Mouse (Mus musculus) megakaryocyte progenitor cell, adult 5-6 weeks (primary cell): ENCODE measurements around the gene Epha3. TPM values are rescaled to one million over a fixed set of nuclear protein-coding genes. Genes with fewer than 3 reads are reported as not detected.

Experiments
- ATAC-seq: replicated peaks from 2 replicates; pipeline ENCODE4 v1.8.0; 2016; ENCODE audit warnings: mild to moderate bottlenecking, moderate TSS enrichment, inconsistent platforms; ENCODE audit not compliant: poor library complexity
- total RNA-seq, 2 experiments: library from RNA; stranded (forward) in 1 of 2; stranded (reverse) in 1 of 2; fragments of 157-497, 149-512 nt in 1 of 2; fragments of 200-1000 nt in 1 of 2; gene quantifications; 2 replicates each; pipeline versions ENCODE4 v1.2.3 to v1.2.4; 2015 to 2017

The Epha3 gene
- total RNA-seq, 2 experiments from 2014 or later, result not detected

DNA sequence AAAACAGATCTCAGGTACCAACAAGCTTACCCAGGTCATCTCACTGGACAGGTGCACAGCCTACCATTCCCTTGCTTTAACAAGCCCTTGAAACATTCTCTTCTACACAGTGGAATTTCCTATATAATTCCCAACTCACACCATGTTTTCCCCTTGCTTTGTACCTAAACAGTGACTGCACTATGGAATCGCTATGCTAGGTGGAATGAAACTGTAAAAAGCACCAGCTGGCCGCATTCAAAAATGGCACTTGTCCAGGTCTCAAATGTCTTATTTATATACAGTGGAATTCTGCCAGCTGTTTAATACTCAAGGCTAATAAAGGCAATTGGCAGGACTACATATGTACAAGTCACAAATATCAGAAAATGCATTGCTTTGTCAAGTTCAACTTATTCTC, 71.9 kb downstream of the Epha3 start:
- no peak for ATAC-seq

DNA sequence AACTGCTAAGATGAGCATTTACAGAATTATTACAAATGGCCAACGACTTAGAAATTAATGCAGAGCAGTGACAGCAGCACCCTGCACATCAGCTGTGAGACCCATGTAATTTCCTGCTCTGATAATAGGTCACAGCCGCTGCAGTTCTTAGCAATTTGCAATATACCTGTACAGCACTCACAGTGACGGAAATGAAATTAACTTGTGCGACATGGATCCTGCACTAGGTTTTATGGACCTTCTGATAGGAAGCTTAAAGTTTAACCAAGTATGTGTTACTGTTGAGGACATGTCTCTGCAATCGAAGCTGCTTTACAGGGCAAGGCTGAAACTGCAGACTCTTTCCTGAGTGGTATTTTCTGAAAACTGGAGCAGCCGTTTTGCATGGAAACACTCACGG, 80.4 kb downstream of the Epha3 start:
- no peak for ATAC-seq

DNA sequence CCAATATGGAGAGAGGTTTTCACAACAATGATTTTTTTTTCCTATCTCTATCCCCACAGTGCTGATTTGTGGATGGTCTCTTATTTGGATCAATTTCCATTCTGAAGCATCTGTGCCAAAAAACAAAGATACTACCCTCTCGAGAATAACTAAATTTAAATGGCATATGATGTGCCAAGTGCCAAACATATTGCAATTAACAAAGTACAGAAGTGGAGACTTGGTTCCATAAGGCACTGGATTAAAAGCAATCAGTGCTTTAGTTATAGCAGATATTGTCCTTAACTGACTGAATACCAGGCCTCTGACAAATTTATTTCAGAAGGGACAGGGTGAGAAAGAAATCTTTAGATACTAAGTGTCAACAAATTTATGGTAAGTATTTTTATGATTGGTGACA, 81.9 kb downstream of the Epha3 start:
- ATAC-seq, result no peak

DNA sequence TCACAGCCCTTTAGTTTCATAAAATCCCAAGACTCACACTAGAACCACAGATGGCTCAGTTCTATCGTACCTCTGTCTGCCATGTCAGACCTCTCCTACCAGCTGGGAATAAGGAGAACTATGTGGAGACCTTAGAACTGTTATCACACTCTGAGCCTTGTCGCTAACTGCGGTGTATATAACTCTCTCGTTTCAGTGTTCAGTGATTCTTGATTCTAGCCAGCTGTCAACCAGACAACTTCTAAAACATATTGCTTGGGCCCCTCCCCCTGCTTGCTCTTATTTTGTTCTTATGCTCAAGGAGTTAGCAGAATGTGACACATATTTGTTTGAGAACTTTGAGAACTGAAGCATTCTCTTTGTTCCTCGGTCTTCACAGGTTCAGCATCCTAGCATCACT, 83.8 kb downstream of the Epha3 start:
- ATAC-seq, result no peak

DNA sequence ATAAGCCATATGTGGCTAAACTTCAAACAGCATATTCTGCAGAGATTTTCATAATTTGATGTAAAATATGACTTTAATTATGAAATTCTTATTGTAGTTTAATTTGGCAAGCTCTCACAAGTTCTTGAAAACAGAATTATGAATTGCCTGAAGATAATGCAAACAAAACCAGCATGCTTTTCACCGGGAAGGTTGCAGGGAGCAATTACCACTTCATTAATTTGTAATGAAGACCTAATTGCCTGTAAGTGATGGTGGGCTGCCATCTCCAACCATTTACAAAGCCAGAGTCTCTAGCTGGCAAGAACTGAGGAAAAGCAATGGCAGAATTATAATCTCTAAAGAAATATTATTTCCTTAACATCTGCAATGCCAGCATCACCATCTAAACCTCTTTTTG, 86.2 kb downstream of the Epha3 start:
- ATAC-seq, result no peak

DNA sequence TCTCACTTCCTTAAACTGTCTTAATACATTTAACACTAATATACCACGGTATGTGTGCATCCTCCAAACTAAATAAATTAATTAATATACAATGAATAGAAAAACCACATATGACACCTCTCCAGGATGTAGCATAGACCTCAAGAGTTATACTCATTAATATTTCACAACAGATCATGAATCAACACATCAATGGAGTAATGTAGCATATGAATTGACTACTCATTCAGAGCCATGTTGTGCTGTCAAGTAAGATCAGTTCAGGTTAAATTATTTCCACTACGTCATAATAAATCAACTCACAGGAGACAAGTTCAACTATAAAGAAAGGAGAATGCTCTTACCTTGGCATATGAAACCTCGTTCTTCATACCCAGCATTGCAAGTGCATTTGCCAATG, 91.4 kb downstream of the Epha3 start:
- ATAC-seq, result no peak

DNA sequence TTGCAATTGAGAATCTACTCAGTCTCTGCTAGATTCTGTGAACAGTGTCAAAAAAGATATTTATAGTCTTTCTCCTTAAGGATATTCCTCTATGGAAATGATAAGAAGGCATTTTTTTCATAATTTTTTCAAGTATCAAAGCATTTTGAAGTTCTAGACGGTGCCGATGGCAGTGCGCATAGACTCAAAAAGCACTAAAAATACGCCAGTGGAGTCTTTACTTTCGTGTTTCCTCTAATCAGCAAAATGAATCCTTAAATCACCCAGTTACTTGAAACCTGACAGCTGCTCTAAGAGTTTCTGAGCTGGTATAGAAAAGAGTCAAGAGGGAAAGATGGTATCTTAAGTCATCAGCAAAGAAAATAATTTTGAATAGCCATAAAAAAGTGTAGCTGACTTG, 96.4 kb downstream of the Epha3 start:
- no peak for ATAC-seq

DNA sequence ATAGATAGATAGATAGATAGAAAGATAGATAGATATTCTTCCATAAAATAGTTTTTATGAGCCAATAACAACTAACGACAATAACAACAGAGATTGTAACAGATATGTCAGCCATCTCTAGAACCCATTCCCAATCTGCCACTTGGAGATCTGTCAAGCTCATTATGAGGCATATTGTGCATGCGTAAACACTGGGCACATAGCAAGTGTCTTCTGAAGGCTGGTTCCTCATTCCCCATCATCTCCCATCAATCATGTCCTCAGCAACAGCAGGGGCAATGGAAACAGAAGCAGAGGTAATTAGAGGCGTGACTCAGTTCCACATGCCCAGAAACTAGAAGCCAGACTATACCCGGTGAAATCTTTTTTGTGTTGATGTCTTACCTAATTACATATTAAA, 102.8 kb downstream of the Epha3 start:
- ATAC-seq, result no peak

DNA sequence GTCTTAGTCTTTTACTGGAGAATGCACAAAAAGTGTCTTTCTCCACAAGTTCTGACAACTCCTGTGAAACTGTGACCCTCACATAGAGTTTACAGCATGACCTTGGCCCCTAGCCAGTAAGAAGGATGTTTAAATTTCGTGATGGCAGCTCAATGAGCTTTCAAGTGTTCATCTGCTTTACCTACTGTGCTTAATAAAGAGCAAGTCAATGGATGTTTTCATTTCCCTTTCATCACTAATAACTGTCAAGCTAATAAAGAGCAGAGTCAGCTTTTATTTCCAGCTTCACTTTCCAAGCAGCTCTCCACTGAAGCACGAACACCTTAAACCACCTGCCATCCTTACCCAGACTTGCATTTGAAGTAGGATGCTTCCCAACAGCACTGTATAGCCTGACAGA, 103.9 kb downstream of the Epha3 start:
- no peak for ATAC-seq

DNA sequence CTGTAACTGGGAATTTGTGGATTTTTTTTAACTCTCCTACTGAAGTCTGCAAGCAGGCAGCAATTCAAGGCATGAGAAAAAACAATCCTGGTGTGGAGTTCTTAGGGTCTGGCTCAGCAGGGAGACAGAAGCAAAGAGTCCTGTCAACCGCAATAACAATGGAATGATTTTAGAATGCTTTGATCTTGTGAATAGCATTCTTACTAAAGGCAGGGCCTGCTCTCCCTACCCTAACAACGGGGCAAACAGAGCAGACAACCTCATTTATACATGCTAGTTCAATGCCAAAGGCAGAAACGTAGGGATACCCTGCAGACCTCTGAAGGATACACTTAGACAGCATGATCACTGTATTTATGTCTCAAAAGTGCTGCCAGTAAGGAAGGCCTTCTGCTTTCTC, 110.9 kb downstream of the Epha3 start:
- ATAC-seq, result no peak

DNA sequence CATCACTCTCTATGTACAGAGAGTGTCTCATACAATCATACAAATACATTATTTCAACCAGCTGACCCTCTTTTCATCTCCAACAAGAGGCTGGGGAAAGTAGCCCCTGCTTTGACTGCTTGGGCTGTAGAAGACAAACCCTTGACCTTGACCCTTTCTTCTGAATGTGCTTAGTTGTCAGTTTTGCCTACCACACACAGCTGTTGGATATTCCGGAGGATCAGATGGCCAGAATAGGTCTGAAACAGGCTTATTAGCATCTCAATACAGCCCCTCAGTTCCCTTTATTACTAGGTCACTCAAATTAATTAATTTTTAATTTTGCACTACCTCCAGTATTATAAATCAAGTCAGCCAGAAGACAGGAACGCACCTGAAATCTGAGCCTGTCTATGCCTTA, 116.2 kb downstream of the Epha3 start:
- no peak for ATAC-seq

DNA sequence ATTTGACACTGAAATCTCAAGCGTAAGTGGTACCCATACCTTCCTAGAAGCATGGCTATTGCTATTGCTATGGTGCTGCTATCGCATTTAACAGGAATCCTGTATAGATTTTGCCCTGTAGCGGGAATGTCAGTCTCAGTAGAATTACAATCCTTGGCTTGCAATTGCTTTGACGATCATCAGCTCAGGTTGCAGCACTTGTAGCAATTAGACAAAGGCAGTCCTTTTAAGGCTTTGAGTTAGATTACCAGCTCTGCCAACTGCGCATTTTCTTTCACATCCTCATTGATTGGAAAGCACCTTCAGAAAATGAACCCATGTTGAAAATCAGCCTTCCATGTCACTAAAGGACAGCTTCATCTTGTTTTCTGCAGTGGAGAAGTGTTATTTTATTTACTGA, 118.5 kb downstream of the Epha3 start:
- no peak for ATAC-seq

DNA sequence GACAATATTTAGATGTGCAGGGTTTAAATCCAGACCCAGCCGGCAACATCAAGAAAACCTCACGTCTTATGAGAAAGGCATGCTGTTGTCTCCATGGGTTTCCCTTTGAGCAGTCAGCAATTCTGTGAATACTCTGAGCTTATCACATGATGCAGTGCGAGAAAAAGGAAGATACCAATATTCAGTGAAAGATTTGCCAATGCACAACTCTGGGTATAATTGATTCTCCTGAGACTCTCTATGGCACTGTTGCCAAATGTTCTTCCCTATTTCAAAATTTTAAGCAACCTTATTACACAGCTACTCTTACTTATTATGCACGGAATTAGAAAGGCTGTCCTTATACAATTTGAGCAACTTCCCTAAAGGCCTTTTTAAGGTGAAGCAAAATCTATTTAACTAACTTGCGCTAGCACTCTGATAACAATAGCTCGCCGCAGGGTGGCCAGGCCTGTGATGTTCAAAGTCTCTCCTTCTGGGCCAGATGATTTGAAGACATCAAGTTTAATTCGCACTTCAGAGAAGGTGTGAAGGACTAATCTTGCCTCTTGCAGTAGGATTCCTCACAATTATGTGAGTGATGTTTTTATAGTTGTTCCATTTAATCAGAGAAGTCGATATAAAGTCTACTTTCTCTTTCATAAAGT, 120.6 kb downstream of the Epha3 start:
- no peak for ATAC-seq

DNA sequence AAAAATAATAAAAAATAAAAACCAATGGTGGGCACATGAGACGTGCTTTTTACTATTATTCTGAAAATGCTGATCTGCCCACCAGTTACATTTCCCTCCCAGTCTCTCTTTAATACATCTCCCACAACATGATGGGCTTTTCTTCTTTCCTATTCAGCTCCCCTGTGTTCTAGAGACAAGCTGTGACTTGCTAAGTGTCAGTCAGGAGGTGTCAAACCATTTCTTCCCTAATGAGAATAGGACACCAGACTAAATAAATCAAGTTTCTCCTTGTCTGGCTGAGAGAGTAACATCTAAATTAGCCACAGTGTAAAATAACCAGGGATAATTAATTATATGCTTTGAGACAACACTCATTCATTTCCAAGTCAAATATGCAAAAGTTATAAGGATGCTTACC, 144.7 kb downstream of the Epha3 start:
- ATAC-seq, result no peak

DNA sequence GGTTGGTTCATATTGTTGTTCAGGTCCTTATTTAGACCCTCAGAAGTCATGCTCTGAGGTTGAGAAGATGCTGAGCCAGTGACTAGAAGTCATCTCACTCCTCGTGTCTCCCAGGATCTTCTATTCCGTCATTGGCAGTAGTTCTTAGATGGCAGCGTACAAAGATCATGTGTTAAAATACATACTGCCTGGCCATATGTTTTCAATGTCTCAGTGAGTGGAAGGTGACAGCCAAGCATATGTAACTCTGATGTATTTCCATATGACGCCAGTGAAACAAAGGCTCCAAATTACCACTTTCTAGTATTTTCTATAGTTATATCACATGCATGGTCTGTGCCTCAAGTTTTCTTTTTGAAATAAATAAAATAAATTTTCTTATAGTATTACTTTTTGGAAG, 146.7 kb downstream of the Epha3 start:
- ATAC-seq, result no peak

DNA sequence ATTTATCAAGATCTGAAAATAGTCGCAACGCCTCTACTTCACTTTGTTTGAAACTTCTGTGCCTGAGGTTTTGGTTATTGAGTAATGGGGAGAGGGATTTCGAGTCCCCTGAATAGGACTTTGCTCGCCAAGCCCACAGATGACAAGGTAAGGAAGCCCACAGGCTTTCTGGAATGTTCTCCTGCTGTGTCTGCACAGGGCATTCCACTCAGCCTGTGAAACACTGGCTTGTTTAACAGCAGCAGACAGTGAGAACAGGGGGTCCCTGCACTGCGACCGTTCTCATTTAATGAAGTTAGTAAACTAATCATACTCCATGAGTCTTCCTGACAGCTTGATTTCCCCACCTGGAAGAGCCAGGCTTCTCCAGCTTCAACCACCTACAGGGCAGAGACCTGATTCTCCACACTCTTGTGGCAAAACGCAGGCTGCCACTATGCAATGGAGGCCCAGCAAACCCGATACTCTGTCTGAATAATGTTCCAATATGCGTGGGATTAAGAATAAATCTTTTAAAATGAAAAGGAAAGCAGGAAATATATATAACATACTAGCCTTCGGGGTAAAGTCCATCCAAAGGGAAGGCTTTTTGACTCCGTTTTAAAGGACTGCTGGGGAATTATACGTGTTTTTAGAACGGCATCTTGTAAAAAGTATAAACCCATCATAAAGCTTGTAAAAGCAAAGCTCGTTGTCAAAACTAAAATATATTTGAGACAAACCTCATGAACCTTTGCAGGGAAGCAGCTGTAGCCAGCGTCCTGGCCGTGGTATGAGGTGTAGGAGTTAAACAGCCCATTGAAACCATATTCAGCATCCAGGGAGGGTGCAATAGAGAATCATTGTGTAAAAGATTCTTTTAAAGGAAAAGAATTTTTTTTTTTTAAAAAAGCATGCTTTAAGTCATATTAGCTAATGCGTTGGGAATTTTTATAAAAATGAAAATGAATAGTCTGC, 156.8 kb downstream of the Epha3 start:
- ATAC-seq, result no peak

DNA sequence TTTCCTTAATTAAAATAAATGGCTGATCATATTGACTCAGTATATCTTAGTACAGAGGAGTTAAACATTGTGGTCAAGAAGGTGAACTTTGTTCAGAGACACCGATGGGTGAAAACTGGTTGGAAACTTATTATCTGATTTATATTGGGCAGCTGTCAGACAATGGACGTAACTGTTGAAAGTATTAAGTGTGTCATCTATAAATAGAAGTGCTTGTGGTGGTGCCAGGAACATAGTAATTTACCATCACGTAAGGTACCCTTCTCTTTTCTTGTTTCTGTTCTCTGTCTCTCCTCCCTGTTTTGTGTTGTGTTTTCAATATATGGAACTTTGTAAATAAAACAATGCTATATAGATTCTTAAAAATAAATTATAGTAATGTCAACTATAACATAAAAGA, 174.6 kb downstream of the Epha3 start:
- no peak for ATAC-seq

DNA sequence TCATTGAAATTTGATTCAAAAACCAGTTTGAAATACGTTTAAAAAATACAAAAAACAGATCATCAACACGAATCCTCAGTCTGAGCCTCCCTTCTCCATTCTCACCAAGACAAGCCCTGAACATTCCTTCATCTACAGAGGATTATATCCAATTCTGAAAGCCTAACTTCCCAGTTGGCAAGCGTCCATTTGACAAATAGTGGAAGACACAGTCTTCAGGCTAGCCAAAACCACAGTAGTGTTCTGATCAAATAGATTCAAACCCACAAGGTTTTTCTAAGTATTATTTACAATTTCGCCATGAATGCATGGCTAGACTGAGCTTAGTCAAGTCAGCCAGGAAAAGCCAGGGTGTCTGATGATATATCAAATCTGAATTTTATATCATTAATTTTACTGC, 179.8 kb downstream of the Epha3 start:
- ATAC-seq, result no peak

DNA sequence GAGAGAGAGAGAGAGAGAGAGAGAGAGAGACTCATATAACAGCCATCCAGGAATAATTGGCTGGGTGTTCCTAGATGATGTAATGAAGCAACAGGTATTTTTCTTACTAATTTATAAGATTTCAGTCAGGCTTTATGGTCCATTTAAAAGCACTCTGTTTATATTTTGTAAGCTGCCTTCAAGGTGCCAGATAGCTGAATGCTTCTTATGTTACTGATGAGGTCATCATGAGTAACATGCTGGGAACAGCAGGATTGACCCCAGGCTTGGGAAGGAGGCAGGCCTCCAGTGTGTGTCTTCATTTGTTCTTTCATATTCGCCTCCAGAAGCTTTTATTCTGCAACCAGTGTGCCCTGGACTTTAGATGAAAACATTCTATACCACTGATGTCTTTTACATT, 189.5 kb downstream of the Epha3 start:
- ATAC-seq, result no peak

DNA sequence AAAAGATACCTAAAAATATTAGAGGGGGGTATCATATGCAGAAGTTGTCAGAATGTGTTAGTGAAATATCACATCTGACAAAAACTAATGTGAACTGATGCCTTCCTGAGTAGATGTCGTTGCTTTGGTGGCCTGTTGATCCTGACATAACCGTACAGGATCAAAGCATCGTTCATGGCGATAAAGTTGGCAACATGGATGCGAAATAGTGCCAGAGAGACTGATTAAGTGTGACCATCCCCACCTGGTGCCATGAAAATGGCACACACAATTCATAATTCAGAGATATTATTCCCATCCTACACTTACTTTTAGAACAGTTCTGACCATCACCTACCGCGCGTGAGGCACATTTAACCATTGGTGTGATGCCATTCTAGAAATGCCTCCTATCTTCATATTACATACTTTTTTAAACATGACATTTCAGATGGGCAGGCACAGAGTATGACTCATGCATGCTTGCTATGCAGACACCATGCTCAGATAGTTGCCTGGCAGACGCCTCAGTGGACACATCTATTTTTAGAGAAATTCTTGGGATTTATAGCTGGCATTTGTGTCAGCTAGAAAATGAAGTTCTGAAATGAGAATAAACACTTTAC, 190.6 kb downstream of the Epha3 start:
- ATAC-seq, result no peak

DNA sequence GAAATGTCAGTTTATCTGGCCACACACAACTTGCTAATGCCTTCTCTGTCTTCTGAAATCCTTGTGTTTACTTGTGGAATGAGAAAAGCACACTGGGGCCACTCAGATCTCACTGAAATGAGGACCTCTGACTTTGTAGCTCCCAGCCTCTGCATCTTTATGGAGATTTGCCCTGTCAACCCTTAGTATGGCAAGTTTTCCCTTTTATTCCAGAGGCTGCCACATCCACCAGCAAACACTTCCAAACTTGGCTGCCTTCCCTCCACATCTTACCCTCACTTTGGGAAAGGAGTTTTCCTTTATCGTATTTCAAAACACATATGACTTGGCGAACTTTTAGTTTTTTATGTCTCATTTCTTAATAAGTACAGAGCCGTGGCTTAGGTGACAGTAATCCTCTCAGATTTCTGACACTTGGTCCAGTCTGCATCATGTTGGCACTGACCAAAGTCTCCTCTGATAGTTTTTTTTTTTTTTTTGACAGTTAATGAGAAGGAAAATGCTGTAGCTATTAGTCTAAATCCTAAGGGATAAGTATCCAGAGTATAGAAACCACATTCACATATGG, 198.0 kb downstream of the Epha3 start:
- no peak for ATAC-seq
